Mouse (Mus musculus): Measurements from ENCODE around the gene Megf8.
A peak's percentile ranks its signal among the peaks of the same experiment; 100 is the strongest.

Gene Megf8

DNA sequence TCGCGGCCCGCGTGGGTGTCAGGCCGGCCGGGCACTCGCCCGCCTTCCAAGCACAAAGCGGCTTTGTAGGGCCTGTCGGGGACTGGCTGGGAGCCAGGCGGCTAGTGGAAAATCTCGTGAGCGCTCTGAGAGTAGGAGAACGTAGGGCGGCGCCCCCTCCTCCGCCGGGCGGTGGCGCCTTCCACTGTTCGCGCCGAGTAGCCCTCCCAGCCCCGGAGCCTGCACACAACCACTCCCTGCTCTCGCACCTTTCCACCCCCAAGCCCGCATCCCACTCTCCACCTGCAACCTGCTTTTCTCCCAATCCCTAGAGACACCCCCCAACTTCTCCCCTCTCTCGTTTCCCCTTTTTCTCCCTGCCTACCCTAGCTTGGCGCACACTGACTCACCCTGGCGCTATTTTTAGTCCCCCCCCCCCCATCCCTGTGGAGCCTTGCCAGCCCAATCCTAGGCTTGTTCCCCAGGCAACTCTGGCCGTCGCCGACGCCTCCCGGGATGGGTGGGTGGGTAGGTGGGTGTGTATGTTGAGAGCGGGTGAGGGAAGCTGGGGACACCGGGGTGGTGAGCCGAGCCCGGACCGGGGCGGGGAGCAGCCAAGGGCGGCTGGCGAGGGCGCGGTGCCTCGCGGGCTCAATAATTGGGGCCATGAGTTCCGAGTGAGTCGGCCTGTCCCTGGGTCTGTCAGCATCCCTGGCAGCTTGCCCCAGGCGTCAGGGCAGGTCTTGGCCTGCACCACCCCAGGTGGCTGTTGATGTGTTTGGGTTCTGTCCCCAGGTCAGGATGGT, 37.7 kb upstream of the Megf8 start:
- DNase-seq (ENCODE audit: low spot score in 2 of 2) = peak; percentile 75 to 88

DNA sequence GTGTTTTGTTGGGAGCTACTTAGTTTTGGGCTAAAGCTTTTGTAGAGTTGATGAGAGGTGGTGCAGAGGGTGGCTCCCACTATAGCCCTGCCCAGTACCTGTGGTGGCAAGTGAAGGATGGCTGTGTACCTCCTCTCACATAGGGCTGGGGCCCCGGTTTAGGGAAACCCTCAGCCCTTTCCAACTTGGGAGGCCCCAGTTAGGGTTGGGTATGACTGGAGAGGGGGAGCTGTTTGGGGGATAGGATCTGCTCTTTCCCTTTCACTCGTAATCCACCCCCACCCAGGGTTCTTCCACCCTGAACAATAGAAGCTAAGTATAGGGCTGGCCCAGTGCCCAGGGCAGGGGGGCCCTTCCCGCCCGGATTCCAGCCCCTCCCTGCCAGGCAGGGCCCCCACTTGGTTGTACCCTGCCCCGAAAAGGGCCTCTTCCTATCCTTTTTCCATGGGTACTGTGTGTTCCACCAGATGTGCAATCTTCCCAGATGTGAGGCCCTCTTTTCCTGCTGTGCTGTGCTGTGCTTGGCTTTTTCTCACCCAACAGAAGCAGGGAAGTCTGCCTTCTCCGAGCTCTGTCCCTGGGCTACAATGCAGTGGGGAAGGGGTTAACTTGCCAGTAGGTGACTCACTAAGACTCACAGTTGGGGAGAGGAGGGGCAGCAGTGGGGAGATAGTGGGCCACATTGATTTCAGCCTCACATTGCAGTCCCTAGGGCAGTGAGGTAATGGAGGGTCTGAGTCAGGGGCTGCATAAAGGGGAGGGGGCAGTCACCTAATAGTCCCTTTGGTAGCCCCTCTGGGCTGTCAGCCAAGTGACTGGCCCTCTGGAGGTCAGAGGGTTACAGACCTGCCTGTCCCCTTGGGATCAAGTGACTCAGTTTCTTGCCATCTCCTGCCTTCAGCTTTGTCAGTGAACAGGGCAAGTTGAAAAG, 36.8 kb upstream of the Megf8 start:
- peak; percentile 63 to 76 for DNase-seq (ENCODE audit: low spot score in 2 of 2)

DNA sequence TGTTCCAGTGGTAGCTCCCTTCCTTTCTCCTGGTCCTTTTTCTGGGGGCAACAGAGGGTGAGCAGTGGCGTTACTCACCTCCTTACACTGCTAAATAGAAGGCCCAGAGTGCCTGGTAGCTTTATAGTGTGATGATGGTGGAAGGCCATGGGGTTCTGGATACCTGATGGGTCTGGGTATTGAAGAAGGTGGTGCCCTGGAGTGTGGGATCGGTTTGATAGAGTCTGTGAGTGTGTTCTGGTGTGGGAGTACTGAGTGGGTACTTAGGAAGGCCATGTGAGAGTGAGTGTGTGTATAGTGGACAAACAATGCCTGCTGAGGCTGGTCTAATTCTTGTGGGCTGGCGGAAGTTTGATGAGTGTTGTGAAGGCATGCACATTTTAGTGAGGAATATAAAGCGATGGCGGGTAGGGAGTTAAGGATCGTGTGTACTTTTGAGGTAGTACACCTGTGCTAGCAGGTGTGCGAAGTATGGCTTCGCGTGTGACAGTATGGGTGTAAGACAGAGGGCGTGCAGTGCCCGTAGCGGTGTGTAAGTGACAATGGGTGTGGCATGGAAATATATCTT, 35.7 kb upstream of the Megf8 start:
- DNase-seq (ENCODE audit: low spot score in 2 of 2) = no peak

DNA sequence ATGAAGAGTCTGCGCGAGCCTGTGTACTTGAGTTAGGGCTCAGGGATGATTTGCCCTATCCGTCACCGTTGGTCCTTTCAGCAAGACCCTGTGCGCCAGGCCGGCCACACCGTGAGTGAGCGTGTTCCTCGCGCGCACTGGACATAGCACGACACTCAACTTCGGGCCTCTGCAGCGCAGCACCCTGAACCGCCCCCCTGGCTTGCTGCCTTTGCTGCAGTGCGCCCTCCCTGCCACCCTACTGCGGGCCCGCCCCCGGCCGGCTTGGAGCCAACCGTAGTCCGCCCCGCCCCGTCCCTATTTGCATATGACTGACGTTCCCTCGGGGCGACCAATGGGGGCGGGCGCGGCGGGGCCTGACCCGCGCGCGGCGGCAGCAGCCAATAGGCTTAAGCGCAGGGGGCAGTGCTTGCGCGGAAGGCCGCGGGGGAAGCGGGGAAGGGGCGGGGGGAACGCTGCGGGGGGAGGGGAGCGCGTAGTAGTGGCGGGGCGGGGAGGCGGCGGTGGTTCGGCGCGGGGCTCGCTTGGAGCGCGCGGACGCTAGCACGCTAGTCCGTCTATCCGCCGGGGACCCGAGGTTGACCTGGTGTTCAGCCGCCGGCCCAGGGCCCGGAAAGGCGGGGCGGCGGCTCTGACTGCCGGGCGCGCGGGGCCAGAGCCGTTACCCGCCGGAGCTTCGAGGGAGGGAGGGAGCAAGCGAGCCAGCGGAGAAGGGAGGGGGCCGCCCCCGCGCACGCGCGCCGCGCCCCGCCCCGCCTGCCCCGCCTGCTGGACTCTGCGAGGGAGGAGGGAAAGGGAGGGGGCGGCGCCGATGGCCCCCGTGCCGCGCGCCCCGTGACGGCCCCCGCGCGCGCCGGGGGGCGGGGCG, 35.0 kb upstream of the Megf8 start:
- peak; percentile 98 to 99 for DNase-seq (ENCODE audit: low spot score in 2 of 2)

DNA sequence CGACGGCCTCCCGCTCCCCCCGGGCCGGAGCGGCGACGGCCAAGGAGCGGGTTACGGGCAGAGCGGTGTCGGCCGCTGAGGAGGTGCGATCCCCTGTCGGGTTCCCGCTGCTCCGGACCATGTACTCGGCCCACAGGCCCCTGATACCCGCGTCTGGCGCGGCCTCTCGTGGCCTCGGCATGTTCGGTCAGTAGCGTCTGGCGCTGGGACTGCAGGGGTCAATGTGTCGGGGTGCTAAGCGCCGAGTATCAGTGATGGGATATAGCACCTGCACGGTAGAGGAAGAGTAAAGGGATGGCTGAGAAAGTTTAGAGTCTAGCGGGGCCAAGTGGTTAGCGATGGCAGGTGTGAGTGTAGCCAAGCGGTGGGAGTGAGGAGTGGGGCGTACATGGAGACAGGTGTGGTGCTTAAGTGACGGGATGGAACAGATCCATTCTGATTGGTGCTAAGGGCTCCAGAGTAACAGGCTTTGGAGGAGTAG, 34.2 kb upstream of the Megf8 start:
- peak in 1 of 2 experiments; percentile 62 for DNase-seq (ENCODE audit: low spot score in 2 of 2)

DNA sequence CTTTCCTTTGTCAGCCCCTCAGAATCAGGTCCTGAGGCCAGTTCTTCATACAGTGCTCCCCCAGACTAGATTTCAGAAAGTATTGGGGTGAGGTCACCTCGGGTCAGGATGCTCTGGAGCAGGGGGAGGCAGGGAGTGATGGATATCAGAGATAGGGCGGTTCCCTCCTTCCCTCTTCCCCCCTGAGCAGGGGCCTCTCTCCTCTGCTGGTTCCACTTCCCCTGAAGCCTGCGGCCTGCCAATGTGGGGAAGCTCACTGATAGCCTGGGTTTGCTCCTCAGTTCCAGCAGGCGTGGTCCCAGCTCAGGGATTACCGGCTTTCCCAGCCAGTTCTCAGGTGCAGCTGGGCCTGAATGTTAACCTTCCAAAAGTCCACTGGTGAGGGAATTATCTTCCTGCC, 33.3 kb upstream of the Megf8 start:
- peak in 1 of 2 experiments; percentile 22 for DNase-seq (ENCODE audit: low spot score in 2 of 2)

DNA sequence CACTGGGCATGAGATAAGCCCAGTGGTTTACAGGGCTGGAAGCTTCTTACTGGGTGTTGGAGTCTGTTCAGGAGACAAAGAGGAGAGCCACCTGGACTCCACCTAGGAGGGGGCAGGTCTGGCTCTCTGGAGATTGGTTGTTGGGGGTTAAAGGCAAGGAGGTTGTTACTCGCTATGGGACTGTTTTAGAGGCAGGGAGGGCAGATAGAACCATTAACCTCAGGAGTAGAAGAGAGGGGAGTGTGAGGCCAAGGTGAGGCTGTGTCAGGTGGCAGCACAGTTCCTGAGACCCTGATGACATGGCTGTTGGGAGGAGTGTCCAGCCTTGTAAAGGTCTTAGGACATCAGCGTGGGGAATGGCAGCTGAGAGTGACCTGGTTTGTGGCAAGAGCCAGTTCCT, 32.8 kb upstream of the Megf8 start:
- DNase-seq (ENCODE audit: low spot score in 2 of 2) = no peak

DNA sequence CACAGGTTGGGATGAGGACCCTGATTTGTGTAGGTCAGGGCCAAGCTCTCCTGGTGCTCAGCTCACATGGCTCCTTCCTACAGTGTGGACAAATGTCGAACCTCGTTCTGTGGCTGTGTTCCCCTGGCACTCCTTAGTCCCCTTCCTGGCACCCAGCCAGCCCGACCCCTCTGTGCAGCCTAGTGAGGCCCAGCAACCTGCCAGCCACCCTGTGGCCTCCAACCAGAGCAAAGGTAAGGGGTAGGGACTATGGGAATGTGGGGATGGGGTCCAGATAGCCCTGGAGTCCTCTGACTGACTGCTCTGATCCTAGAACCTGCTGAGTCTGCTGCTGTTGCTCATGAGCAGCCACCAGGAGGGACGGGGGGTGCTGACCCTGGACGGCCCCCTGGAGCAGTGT, 32.2 kb upstream of the Megf8 start:
- DNase-seq (ENCODE audit: low spot score in 2 of 2) = peak; percentile 21 to 61

DNA sequence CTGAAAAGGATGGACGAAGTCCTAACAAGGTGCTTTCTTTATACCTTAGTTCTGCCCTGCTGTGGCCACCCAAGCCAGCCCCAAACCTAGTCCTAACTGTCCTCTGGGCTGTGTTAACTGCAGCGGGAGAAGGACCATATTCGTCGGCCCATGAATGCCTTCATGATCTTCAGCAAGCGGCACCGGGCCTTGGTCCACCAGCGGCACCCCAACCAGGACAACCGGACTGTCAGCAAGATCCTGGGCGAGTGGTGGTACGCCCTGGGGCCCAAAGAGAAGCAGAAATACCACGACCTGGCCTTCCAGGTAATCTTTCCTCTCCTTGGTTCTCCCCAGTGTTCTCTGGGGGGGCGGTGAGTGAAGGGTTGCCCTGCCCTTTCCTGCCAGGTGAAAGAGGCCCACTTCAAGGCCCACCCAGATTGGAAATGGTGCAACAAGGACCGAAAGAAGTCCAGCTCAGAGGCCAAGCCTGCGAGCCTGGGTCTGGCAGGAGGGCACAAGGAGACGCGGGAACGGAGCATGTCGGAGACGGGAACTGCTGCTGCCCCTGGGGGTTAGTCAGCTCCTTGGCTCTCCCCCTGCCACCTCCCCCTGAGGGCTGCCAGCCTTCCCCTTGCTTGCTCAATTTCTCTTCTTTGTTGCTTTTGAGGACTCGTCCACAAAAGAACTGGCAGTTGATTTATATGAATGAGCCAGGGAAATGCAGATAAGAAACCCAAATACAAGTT, 31.3 kb upstream of the Megf8 start:
- DNase-seq (ENCODE audit: low spot score in 2 of 2) = peak in 1 of 2 experiments; percentile 58

DNA sequence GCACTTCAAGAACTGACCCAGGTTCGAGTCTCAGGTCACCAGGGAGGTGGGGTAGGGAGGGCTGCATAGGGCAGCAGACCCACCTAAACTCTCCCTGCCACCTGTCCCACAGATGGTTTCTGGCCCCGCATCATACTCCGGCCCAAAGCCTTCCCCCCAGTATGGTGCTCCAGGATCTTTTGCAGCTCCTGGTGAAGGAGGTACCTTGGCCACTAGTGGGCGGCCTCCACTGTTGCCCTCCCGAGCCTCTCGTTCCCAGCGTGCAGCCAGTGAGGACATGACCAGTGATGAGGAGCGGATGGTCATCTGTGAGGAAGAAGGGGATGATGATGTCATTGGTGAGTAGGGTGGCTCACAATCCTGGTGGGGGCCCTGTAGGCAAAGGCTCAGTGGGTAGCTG, 30.0 kb upstream of the Megf8 start:
- no peak for DNase-seq (ENCODE audit: low spot score in 2 of 2)

DNA sequence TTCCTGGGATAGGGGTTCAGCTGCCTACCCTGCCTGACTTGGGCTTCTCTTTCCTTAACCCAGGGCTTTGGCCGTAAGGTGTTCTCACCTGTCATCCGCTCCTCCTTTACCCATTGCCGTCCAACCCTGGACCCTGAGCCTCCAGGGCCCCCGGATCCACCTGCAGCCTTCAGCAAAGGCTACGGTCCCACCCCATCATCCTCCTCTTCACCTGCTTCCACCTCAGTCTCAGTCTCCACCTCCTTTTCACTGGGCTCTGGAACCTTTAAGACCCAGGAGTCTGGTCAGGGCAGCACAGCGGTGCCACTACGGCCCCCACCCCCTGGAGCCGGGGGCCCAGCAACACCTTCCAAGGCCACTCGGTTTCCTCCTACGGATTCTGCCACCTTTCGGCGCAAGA, 29.0 kb upstream of the Megf8 start:
- no peak for DNase-seq (ENCODE audit: low spot score in 2 of 2)

DNA sequence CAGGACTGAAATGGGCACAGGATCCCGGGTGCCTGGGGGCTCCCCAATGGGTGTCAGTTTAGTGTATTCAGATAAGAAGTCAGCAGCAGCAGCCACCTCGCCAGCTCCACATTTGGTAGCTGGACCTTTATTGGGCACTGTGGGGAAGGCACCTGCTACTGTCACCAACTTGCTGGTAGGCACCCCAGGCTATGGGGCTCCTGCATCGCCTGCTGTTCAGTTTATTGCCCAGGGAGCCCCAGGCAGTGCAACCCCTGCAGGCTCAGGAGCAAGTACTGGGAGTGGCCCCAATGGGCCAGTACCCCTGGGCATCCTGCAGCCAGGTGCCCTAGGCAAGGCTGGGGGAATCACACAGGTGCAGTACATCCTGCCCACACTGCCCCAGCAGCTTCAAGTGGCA, 28.2 kb upstream of the Megf8 start:
- DNase-seq (ENCODE audit: low spot score in 2 of 2) = peak in 1 of 2 experiments; percentile 16

DNA sequence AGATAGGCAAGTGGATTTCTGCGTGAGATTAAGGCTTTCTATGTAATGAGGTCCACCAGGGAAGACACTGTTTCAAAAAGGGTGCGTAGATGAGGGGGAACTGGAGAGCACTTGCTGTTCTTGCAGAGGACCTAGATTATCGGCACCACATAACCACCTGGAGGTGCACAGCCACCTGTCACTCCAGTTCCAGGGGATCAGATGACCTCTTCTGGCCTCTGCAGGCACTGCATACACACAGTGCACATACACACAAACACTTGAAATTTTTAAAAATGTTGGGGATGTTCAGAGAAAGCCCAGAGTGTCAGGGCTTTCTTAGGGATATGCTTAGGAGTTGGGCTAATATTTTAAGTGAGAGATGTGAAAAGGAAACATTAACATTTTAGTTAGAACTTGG, 27.0 kb upstream of the Megf8 start:
- no peak for DNase-seq (ENCODE audit: low spot score in 2 of 2)

DNA sequence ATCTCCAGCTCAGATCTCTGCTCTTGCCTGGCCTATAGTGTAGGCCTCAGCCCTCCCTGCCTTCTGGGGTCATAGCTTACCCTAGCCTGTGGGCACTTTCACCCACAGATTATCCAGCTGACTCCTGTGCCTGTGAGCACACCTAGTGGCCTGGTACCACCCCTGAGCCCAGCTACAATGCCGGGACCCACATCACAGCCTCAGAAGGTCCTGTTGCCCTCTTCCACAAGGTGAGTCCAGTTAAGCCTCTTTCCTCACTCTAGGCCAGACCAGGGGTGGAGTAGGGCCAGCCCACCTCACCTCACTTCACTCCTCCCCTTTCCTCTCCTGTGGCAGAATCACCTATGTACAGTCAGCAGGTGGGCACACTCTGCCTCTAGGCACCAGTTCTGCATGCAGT, 26.5 kb upstream of the Megf8 start:
- DNase-seq (ENCODE audit: low spot score in 2 of 2) = no peak

DNA sequence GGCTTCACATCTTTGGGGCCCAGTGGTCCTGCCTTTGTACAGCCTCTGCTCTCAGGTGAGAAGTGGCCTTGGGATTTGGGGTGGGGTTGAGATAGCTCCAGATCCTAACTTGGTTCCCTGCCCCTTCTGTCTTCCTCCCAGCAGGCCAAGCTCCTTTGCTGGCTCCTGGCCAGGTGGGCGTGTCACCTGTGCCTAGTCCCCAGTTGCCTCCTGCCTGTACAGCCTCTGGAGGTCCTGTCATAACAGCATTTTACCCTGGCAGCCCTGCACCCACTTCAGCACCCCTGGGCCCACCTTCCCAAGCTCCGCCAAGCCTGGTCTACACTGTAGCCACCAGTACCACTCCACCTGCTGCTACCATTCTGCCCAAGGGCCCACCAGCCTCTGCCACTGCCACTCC, 26.1 kb upstream of the Megf8 start:
- peak; percentile 36 to 64 for DNase-seq (ENCODE audit: low spot score in 2 of 2)

DNA sequence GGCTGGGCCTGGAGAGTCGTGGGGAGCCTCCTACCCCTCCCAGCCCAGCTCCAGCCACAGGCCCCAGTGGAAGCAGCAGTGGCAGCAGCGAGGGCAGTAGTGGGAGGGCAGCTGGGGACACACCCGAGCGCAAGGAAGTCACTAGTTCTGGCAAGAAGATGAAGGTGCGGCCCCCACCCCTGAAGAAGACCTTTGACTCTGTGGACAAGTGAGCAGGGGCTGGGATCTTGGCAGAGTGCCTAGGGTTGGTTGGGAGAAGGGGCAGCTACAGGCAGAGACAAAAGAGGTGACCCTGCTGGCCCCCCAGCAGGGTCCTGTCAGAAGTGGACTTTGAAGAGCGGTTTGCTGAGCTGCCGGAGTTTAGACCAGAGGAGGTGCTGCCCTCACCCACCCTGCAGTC, 24.9 kb upstream of the Megf8 start:
- peak in 1 of 2 experiments; percentile 54 for DNase-seq (ENCODE audit: low spot score in 2 of 2)

DNA sequence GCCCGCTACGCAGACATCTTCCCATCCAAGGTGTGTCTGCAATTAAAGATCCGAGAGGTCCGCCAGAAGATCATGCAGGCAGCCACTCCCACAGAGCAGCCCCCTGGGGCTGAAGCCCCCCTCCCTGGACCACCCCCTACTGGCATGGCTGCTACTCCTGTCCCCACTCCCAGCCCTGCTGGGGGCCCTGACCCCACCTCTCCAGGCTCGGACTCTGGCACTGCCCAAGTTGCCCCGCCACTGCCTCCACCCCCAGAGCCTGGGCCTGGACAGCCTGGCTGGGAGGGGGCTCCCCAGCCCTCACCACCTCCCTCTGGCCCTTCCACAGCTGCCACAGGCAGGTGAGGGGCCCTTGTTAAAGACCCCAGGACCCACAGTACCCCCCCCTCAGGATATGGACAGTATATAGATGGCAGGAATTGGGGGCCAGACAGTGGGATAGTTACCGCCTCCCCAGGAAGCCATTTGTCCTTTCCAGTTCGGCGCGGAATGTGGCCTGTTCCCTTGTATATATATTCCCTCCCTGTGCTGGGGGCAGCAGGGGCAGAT, 23.7 kb upstream of the Megf8 start:
- peak; percentile 18 to 58 for DNase-seq (ENCODE audit: low spot score in 2 of 2)

DNA sequence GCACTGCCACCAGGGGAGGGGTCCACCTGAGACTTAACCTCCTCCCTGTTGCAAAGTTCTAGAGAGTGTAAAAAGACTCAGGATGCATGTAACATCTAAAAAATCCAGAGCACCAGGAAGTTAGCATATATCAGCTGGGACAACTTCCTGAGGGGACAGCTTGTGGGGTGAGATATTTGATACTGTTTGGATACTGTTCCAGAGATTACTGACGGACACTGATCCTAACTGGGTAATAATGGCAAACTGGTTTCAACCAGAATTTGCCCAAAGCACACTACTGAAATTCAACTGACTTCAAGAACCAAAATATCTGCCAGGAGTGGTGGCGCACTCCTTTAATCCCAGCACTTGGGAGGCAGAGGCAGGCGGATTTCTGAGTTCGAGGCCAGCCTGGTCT, 22.5 kb upstream of the Megf8 start:
- DNase-seq (ENCODE audit: low spot score in 2 of 2) = no peak

DNA sequence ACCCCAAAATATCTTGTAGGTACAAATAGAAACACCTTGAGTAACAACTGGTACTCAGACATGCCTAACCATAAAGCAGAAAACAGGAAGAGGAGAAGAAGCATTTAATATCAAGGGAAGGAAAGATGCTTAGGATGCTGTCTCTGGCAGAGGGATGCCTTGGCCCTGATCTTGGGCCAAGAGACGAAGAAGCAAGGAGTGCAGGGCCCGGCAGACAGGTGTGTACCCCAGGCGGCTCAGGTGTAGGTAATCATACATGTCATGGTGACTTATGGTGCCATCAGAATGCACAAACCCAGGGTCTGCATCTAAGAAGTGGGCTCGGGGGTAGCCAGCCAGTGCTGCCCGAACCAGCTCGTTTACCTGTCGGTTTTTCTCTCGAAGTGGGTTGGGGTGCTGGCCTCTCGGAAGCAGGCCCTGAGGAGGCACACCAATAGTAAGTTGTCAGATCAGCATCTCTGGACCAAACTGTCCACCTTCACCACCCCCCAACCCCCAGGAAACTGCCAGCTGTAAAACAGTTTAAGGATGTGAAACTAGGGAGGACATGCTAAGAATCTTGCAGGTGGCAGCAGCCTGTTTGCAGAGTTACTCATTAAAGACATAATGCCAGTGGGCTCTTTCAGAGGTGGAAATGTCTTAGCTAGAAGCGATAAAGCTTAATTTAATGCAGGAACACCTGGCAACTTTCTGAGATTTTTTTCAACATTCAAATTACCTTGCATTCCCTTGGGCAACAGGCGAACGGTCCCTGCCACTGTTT, 21.8 kb upstream of the Megf8 start:
- DNase-seq (ENCODE audit: low spot score in 2 of 2) = peak in 1 of 2 experiments; percentile 15
